Mouse (Mus musculus) cerebral cortex, adult 2 months (tissue): Measurements from ENCODE around the gene Kcnn4.

ENCODE experiments used
- WGBS: fragments of 180-500 bp; shearing (Covaris S2); methylation state at CpG from one replicate; pipeline ENCODE4 v1.1.7; 2018; 5-methylcytosine and 5-hydroxymethylcytosine counted together

Kcnn4 gene

DNA sequence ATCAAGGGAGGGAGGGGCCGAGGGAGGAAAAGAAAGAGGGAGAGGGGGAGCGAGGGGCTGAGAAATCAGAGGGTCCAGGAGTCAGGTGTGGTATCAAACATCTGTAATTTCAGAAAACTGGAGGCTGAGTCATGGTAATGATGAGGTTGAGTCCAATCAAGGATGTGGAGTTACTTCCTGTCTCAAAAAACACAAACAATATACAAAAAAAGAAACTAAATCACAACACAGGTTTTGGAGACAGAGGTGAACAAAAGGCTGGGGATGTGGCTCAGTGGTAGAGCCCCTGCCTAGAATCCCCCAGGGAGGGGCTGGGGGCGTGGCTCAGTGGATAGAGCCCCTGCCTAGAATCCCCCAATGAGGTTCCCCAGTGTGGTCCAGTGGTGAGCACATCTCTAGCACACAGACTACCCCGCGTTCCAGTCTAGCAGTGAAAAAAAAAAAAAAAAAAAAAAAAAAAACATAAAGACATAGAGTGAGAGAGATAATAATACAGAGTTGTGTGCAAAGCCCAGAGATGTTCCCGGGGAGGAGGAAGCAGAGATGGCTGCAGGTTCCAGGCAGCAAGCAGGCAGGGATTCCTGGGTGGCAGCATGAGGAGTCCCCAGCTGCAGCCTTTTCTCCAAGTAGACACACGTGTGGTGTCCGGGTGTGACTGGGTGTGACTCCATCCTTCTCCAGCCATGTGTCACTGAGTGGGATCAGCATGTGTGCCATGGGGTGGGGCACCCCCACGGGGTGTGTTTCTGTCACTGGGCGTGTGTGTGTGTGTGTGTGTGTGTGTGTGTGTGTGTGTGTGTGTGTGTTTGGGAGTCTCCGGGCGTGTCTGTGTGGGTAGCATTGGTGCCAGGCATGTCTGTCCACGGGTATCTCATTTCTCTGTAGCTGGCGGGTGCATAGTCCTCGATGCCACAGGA, 3.1 kb upstream of the Kcnn4 start:
- 66% methylated on average over 15 of the region's 15 CpGs for WGBS

DNA sequence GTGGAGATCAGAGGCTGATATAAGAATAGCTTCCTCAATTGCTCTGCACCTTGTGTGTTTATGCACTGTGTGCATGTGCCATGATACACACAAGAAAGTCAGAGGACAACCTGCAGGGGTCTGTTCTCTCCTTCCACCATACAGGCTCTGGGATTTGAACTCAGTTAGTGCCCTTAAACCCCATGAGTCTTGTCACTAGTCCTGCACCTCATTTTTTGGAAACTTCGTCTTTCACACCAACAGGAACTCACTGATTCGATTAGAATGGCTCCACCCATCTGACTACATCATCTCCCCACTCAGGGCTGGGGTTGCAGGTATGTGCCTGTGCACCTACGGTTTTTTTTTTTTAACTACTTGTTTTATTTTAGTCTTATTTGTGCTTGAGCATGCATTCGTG, 1.8 kb upstream of the Kcnn4 start:
- WGBS: 70% methylated on average over 4 of the region's 4 CpGs

DNA sequence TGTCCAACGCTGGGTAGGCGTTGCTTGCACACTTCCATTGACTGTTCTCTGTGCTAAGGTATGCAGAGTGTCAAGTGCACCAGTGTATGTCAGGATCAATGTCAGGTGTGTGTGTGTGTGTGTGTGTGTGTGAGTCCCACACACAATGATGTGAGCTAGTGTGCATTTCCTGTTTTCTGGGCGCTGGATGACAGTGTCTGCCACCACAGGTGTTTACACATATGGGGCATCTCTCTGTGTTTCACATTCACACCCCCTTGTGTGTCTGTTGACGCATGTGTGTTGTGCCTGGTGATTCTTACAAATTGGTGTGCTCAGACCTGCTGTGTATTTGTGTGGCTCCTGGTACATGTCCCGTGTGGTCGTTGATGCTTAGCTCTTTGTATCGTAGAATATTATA, 1.1 kb upstream of the Kcnn4 start:
- 91% methylated on average over 7 of the region's 7 CpGs for WGBS

GRCm38 (mm10) chr7:24371012-24371808, 1.1 kb downstream of the Kcnn4 start:
- 83% methylated on average over 6 of the region's 7 CpGs for WGBS

- 84% methylated on average over 3 of the region's 3 CpGs for WGBS
Measured at GRCm38 (mm10) chr7:24371809-24372145, 1.7 kb downstream of the Kcnn4 start.

DNA sequence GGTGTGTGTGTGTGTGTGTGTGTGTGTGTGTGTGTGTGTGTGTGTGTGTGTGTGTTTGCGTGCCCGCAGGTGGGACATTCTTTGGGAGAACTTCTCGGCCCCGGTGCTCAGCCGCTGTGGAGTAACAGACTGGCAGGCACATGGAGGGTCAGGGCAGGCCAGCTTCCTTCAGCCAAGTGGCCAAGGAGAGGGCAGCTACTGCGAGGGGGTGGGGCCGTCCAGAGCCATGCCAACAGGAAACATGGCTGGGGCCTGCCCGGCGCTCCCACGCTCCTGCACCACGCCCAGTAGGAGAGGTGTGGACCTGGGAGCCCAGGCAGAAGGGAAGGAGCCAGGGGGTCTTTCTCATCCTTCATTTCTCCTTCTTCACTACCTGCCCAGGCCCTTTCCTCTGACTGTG, 2.2 kb downstream of the Kcnn4 start:
- 72% methylated on average over 11 of the region's 11 CpGs for WGBS

DNA sequence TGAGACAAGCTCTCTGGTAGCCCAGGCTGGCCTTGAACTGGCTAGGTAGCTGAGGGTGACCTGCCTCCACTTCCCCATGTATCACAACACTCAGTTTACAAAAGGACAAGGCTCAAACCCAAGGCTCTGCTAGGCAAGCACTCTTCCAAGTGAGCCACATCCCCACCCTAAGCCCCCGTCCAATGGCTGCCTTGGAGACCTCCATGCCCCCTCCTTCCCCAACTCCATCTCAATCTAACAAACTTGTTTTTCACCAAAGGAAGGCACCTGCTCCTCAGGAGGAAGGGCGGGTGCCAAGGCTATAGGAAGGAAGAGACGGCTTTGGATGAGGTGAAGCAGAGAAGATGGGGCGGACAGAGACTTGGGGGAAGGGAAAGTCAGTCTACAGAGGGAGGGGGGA, 2.7 kb downstream of the Kcnn4 start:
- 85% methylated on average over 4 of the region's 4 CpGs for WGBS

- WGBS: 33% methylated on average over 17 of the region's 20 CpGs
Measured at GRCm38 (mm10) chr7:24373538-24374379, 3.7 kb downstream of the Kcnn4 start.

- 95% methylated on average over 8 of the region's 8 CpGs for WGBS
Measured at GRCm38 (mm10) chr7:24376456-24376855, 6.4 kb downstream of the Kcnn4 start.

- 20% methylated on average over 49 of the region's 49 CpGs for WGBS
Measured at GRCm38 (mm10) chr7:24377091-24377865, 7.2 kb downstream of the Kcnn4 start.

DNA sequence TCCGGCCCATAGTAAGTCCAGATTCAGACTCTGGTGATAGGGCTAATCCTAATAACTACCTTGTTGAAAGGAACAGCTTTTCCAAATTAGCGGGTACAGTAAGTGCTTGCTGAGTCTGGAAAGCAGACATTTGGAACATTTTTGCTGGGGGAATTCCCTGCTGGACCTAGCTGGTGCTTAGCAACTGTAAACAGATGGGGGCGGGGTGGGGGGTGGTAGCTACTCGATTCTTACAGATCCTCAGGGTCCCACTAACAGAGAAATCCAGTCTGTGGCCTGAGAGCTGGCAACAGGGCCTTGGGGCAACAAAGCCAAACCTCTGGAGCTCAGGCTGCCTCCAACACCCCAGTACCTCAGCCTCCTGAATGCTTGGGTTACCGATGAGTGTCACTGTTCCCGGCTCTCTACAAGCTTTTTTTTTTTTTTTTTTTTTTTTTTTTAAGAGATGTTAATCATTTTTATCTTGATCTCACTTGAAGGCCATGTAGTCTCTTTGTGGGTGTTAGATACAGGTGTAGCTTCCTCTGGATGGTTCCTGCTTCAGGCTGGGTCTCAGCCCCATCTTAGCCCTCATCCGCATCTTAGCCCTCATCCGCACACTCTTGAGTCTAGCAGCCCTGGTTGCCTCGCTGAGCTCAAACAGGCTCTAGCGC, 8.1 kb downstream of the Kcnn4 start:
- WGBS: 71% methylated on average over 10 of the region's 10 CpGs

- WGBS: 73% methylated on average over 7 of the region's 7 CpGs
Measured at GRCm38 (mm10) chr7:24379934-24380333, 9.9 kb downstream of the Kcnn4 start.

- WGBS: 85% methylated on average over 2 of the region's 2 CpGs
Measured at GRCm38 (mm10) chr7:24380370-24380769, 10.3 kb downstream of the Kcnn4 start.

DNA sequence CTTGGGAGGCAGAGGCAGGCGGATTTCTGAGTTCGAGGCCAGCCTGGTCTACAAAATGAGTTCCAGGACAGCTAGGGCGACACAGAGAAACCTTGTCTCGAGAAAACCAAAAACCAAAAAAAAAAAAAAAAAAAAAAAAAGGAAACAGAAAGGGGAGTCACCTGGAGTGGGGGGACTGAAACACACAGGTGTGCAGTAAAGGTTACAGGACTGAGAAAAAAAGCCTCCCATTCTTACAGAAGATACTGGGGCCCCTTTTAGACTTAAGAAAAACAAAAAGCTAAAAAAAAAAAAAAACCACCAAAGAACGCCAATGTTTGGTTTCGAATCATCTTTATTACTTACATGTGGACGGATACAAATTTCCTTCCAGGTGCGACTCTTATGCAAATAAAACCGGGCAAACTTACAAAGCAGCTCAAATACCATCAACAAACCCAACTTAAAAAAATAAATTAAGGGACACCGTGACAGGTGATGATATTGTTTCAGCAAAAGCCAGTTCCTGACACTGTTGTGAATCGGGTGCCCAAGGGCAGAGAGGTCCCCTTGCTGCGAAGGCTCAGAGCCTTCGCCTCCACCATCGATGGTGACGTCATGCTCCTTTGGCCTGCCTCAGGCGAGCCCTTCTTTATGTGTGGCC, 12.8 kb downstream of the Kcnn4 start:
- WGBS: 83% methylated on average over 16 of the region's 16 CpGs

DNA sequence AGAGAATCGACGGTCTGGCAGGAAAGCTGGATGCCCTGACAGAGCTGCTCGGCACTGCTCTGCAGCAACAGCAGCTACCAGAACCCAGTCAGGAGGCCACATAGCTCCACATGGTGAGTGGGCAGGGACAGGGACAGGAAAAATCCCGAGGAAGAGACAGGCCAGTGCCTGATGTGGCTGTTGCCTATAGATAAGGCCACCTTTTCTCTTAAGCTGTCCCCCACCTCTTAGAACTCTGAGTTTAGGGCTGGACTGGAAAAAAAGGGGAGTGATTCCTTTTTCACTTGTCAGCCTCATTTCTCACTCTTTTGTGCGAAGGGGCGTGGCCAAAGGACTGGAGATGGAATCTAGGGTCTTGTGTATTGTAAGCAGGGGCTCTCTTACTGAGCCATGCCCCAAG, 14.0 kb downstream of the Kcnn4 start:
- WGBS: 71% methylated on average over 6 of the region's 6 CpGs

DNA sequence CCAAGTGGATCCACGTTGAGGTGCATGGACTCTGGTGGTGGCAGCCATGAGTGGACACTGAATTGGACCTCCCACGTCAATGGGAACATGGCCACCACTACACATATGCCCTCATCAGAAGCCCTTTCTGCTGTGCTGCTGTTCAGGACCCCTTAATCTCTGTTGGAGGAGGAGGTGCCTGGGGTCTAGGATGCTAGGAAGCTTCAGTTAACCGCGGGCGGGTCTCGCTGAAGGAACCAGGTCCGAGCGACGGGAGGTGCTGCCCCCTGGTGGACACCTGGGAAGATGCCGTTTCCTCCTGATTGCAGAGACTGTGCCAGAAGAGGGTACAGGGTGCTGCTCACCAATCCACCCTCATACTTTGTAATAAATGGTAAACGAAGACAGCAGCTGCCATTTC, 14.8 kb downstream of the Kcnn4 start:
- 6% methylated on average over 11 of the region's 11 CpGs for WGBS

GRCm38 (mm10) chr7:24387059-24387556, 17.0 kb downstream of the Kcnn4 start:
- WGBS: 74% methylated on average over 10 of the region's 10 CpGs

- WGBS: 60% methylated on average over 13 of the region's 13 CpGs
Measured at GRCm38 (mm10) chr7:24389516-24390187, 19.6 kb downstream of the Kcnn4 start.

DNA sequence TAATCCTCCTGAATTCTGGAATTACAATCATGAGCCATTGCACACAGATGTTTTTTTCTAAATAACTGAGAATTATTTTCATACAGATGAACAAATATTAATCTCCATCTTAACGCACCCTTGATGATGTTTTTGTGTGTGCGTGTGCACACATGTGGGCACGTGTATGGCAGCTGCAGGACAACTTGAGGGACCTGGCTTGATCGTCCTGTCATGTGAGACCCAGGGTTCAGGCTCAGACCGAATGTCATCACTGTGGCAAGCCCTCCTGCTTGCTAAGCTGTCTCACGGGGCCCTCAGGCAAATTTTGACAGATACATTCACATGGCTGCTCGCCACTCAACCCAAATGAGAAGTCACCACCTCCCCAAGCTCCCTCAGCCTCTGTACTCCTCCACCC, 20.4 kb downstream of the Kcnn4 start:
- WGBS: 72% methylated on average over 7 of the region's 7 CpGs
